Mouse (Mus musculus) hindbrain, embryonic 10.5 days (tissue): ENCODE measurements at regions not wholly inside any gene's neighbourhood (a gene's known extent, or its start where the extent isn't known, plus 50 kb on each side); places are given as distances from the start of the nearest gene placed in this dataset.
A peak's percentile ranks its signal among the peaks of the same experiment; 100 is the strongest.

Experiments
- DNase-seq: peaks from one replicate; pipeline ENCODE4 v3.0.0-alpha.2; 2017; ENCODE audit warnings: low spot score
- H3K27ac ChIP-seq: fragments of 300-500 bp; sonication (generic); 2 replicates; pipeline ENCODE4 v1.5.1; 2016; ENCODE audit warnings: mild to moderate bottlenecking, moderate library complexity
- H3K27me3 ChIP-seq: fragments of 300-500 bp; sonication (generic); 2 replicates; pipeline ENCODE4 v1.6.1; 2016; ENCODE audit warnings: mild to moderate bottlenecking; ENCODE audit not compliant: poor library complexity, insufficient read depth, severe bottlenecking
- H3K36me3 ChIP-seq: fragments of 300-500 bp; sonication (generic); 2 replicates; pipeline ENCODE4 v1.6.1; 2016; ENCODE audit warnings: mild to moderate bottlenecking, moderate library complexity
- H3K4me1 ChIP-seq: fragments of 300-500 bp; sonication (generic); replicated peaks from 2 replicates; pipeline ENCODE4 v1.6.1; 2016; ENCODE audit warnings: mild to moderate bottlenecking
- H3K4me3 ChIP-seq: fragments of 300-500 bp; sonication (generic); 2 replicates; pipeline ENCODE4 v1.5.1; 2016; ENCODE audit warnings: mild to moderate bottlenecking, moderate library complexity
- H3K9me3 ChIP-seq: fragments of 300-500 bp; sonication (generic); 2 replicates; pipeline ENCODE4 v1.6.1; 2016; ENCODE audit warnings: mild to moderate bottlenecking, moderate library complexity
- WGBS: fragments of 180-500 bp; shearing (Covaris S2); methylation state at CpG from one replicate; pipeline ENCODE4 v1.1.7; 2016; 5-methylcytosine and 5-hydroxymethylcytosine counted together

DNA sequence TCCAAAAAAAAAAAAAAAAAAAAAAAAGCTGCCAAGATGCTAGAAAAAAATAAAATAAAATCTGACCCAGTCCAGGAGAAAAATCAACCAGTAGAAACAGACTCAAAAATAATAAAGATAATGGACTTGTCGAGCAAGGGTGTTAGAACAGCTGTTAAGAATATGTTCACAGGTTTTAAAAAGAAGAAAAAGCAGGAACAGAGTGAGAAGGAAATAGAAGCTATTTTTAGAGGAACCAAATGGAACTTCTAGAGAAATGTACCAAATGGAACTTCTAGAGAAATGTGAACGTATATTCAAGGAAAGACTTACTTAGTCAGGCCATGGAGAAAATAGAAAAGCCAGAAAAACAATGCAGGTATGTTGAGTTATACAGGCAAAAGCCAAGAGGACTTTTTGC lies 662.4 kb upstream of the Jmjd1c start:
- Histone ChIP-seq H3K9me3 (no peaks in the 10 kb centered on the region), H3K27me3 (no peaks in the 10 kb centered on the region), H3K4me1 (no peaks in the 10 kb centered on the region), H3K27ac (no peak overlapping the region), H3K4me3 (no peak overlapping the region), H3K36me3 (no peaks in the 10 kb centered on the region)
- no peak for DNase-seq
- 87% methylated on average over 2 of the region's 2 CpGs for WGBS

DNA sequence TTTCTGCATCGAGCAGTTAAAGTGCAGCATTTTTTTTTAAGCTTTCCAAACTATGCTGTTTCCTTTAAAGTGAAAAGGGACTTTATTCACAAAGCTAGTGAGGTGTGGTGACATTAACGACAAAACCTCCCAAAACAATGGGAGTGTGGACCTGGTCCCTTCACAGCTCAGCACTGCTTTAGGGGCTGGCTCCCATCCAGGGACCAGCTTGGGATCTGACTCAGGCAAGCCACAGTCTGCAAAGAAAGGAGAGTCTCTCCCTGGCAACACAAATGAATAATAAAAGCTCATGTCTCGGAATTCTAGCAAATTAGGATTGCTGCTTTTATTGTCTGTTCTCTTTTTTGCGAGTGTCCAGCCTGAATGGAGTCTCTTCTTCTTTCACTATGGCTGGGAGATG lies 625.2 kb upstream of the Jmjd1c start:
- no peak overlapping the region for H3K27ac ChIP-seq
- 59% methylated on average over 4 of the region's 4 CpGs for WGBS
- H3K27me3 ChIP-seq, result no peaks in the 10 kb centered on the region
- H3K4me3 ChIP-seq, result no peak overlapping the region
- no peak for DNase-seq
- H3K36me3 ChIP-seq, result no peaks in the 10 kb centered on the region
- H3K4me1 ChIP-seq, result no peaks in the 10 kb centered on the region
- no peaks in the 10 kb centered on the region for H3K9me3 ChIP-seq

- WGBS, result 81% methylated on average over 4 of the region's 4 CpGs
- H3K4me1 ChIP-seq, result no peaks in the 10 kb centered on the region
- no peak for DNase-seq
- no peaks in the 10 kb centered on the region for H3K27me3 ChIP-seq
- no peaks in the 10 kb centered on the region for H3K36me3 ChIP-seq
- H3K9me3 ChIP-seq, result no peaks in the 10 kb centered on the region
- H3K27ac ChIP-seq, result no peak overlapping the region
- H3K4me3 ChIP-seq, result no peak overlapping the region
Measured at GRCm38 (mm10) chr10:66472038-66472437, 623.9 kb upstream of the Jmjd1c start.

GRCm38 (mm10) chr10:66475187-66475735 lies 620.7 kb upstream of the Jmjd1c start:
- H3K36me3 ChIP-seq, result no peaks in the 10 kb centered on the region
- 81% methylated on average over 1 of the region's 1 CpGs for WGBS
- DNase-seq, result no peak
- H3K9me3 ChIP-seq, result no peaks in the 10 kb centered on the region
- no peaks in the 10 kb centered on the region for H3K4me1 ChIP-seq
- no peaks in the 10 kb centered on the region for H3K27me3 ChIP-seq
- no peak overlapping the region for H3K27ac ChIP-seq
- no peak overlapping the region for H3K4me3 ChIP-seq

GRCm38 (mm10) chr10:66490871-66491270 lies 605.1 kb upstream of the Jmjd1c start:
- no peak overlapping the region for H3K27ac ChIP-seq
- no peak overlapping the region for H3K4me3 ChIP-seq
- 94% methylated on average over 5 of the region's 5 CpGs for WGBS
- H3K36me3 ChIP-seq, result no peaks in the 10 kb centered on the region
- H3K27me3 ChIP-seq, result no peaks in the 10 kb centered on the region
- H3K9me3 ChIP-seq, result no peaks in the 10 kb centered on the region
- DNase-seq, result no peak
- no peaks in the 10 kb centered on the region for H3K4me1 ChIP-seq

DNA sequence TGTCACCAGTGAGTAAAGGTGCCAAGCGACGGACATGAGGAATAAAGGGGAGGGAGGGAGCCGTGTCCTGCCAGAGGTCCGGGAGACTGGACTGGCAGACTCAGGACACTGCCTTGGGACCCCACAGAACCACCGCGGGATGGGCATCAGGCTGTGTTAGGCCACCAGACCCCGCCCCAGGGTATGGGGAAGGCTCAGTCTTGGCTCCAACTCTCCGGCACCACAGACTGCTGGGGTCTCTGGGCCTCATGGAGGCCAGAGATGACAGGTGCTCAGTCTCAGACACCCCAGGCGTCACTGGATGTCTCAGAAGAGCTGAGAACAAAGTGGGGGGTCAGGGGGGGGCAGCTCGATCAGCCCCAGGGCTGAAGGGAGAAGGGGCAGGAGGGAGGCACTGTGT lies 604.1 kb upstream of the Jmjd1c start:
- Histone ChIP-seq H3K4me3 (no peak overlapping the region), H3K9me3 (no peaks in the 10 kb centered on the region), H3K27ac (no peak overlapping the region), H3K27me3 (no peaks in the 10 kb centered on the region), H3K4me1 (no peaks in the 10 kb centered on the region), H3K36me3 (no peaks in the 10 kb centered on the region)
- WGBS, result 51% methylated on average over 10 of the region's 10 CpGs
- no peak for DNase-seq

GRCm38 (mm10) chr10:66539846-66540245 lies 556.1 kb upstream of the Jmjd1c start:
- H3K36me3 ChIP-seq, result no peaks in the 10 kb centered on the region
- WGBS, result 87% methylated on average over 5 of the region's 5 CpGs
- H3K27ac ChIP-seq, result no peak overlapping the region
- no peak for DNase-seq
- H3K4me1 ChIP-seq, result no peaks in the 10 kb centered on the region
- H3K27me3 ChIP-seq, result no peaks in the 10 kb centered on the region
- no peaks in the 10 kb centered on the region for H3K9me3 ChIP-seq
- no peak overlapping the region for H3K4me3 ChIP-seq

GRCm38 (mm10) chr10:66546656-66547055 lies 549.3 kb upstream of the Jmjd1c start:
- Histone ChIP-seq H3K27me3 (no peaks in the 10 kb centered on the region), H3K36me3 (no peaks in the 10 kb centered on the region)

GRCm38 (mm10) chr10:66547660-66548059 lies 548.3 kb upstream of the Jmjd1c start:
- Histone ChIP-seq H3K9me3 (no peaks in the 10 kb centered on the region), H3K27me3 (no peaks in the 10 kb centered on the region), H3K27ac (no peak overlapping the region), H3K4me1 (no peaks in the 10 kb centered on the region), H3K4me3 (no peak overlapping the region), H3K36me3 (no peaks in the 10 kb centered on the region)
- no peak for DNase-seq
- WGBS, result 72% methylated on average over 3 of the region's 3 CpGs

More at GRCm38 (mm10) chr10:66546656-66547055, 549.3 kb upstream of the Jmjd1c start:
- Histone ChIP-seq H3K4me3 (no peak overlapping the region), H3K4me1 (no peaks in the 10 kb centered on the region), H3K9me3 (no peaks in the 10 kb centered on the region), H3K27ac (no peak overlapping the region)
- DNase-seq, result no peak
- 79% methylated on average over 2 of the region's 2 CpGs for whole genome bisulfite sequencing

DNA sequence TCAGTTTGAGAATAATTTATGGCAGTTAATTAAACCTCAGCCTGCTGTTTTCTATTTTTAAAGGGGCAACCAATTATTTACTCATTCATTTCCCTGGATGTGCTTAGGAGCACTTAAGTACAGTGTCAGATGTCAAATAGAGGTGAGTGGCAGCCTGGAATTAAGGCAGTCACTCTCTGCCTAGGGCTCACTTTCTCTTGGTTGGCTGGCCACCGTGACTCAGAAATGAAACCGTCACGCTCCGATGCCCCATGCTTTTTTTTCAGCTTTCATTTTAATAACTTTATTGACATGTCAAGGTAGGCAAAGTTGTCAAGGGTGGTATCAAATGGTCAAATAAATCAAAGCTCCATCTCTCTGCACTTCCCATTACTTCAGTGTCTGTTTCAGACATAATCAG lies 547.9 kb upstream of the Jmjd1c start:
- H3K27ac ChIP-seq, result no peak overlapping the region
- peak; percentile 3 for DNase-seq
- no peaks in the 10 kb centered on the region for H3K4me1 ChIP-seq
- H3K36me3 ChIP-seq, result no peaks in the 10 kb centered on the region
- no peaks in the 10 kb centered on the region for H3K27me3 ChIP-seq
- WGBS, result 72% methylated on average over 4 of the region's 4 CpGs
- H3K4me3 ChIP-seq, result no peak overlapping the region
- no peaks in the 10 kb centered on the region for H3K9me3 ChIP-seq

GRCm38 (mm10) chr10:66552919-66553318 lies 543.0 kb upstream of the Jmjd1c start:
- Histone ChIP-seq H3K4me1 (peaks cover 2% of the 10 kb centered on the region), H3K36me3 (no peaks in the 10 kb centered on the region), H3K9me3 (no peaks in the 10 kb centered on the region), H3K27ac (no peak overlapping the region), H3K27me3 (no peaks in the 10 kb centered on the region; the same call in 1 of the 2 replicates), H3K4me3 (no peak overlapping the region)
- 85% methylated on average over 3 of the region's 3 CpGs for WGBS
- DNase-seq, result no peak

GRCm38 (mm10) chr10:66554259-66554658 lies 541.7 kb upstream of the Jmjd1c start:
- WGBS, result 80% methylated on average over 1 of the region's 1 CpGs
- peaks cover 8% of the 10 kb centered on the region for H3K4me1 ChIP-seq
- H3K4me3 ChIP-seq, result no peak overlapping the region
- no peaks in the 10 kb centered on the region for H3K36me3 ChIP-seq
- H3K9me3 ChIP-seq, result no peaks in the 10 kb centered on the region
- no peak for DNase-seq
- no peaks in the 10 kb centered on the region; the same call in 1 of the 2 replicates for H3K27me3 ChIP-seq
- no peak overlapping the region for H3K27ac ChIP-seq

- H3K36me3 ChIP-seq, result no peaks in the 10 kb centered on the region
- peak; percentile 6 for DNase-seq
- H3K27ac ChIP-seq, result no peak overlapping the region
- 45% methylated on average over 6 of the region's 6 CpGs for WGBS
- no peaks in the 10 kb centered on the region; the same call in 1 of the 2 replicates for H3K27me3 ChIP-seq
- H3K9me3 ChIP-seq, result no peaks in the 10 kb centered on the region
- no peak overlapping the region for H3K4me3 ChIP-seq
- peaks cover 8% of the 10 kb centered on the region for H3K4me1 ChIP-seq
Measured at GRCm38 (mm10) chr10:66558097-66558840, 537.7 kb upstream of the Jmjd1c start.
